ENCODE assay signal across 9 mouse cellular contexts in the genomic region with DNA sequence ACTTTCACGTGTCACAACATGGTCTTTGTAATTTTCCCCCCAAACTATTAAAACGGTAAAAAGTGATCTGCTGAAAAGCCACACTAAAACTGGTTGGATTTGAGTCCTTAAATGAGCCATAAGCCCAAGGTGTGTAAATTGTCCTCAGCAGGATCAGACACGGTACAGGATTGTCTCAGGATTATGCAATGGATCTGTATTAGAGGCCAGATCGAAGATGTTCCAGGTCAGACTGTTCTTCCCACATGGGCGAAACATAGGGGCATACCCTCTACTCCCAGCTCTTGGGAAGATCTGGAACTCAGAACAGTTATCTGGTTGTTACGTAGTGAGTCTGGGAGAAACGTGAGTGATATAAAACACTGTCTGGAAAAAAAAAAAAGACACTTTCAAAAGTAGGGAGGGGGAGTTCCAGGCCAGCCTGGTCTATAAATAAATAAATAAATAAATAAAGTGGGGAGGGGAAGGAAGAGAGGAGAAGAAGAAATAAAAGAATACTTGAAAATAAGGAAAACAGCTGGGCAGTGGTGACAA. TPM values are rescaled to one million over a fixed set of nuclear protein-coding genes. Genes with fewer than 3 reads are reported as not detected.
DNase-seq lines count a peak whose midpoint lies in the region; ATAC-seq and TF ChIP-seq lines count a peak whose summit lies in the region.
"Had no signal": no experiment of that assay in that cellular context is flagged by ENCODE, and none has a peak within 500 bp of the region (broad histone marks: within the 10 kb centered on the region; RNA-seq: fewer than 3 reads in every experiment).

No protein-coding gene starts in this region.

- H3K4me2 ChIP-seq in forebrain, embryonic 15.5 days (replicated peaks), result peak overlapping the region; percentile 75; the same call in 1 of the 2 replicates
- H3K4me2 ChIP-seq in forebrain, embryonic 14.5 days (ENCODE audit: low read length), result no peak overlapping the region; the same call in 1 of the 2 replicates
- H3K4me2 ChIP-seq in lung, embryonic 14.5 days, result peak overlapping the region; percentile 69
- H3K4me2 ChIP-seq in intestine, embryonic 16.5 days (ENCODE audit: low read depth, low read length), result 0 out of 2 replicates have a peak overlapping the region, but pooled peaks have one; percentile 56
- no peak overlapping the region for H3K4me2 ChIP-seq in midbrain, postnatal 0 days (ENCODE audit: low read depth, low read length, poor library complexity, severe bottlenecking)

- H3K36me3 ChIP-seq in forebrain, embryonic 15.5 days, result no peaks in the 10 kb centered on the region
- no peaks in the 10 kb centered on the region for H3K36me3 ChIP-seq in forebrain, embryonic 14.5 days (ENCODE audit: control insufficient read depth, insufficient read depth, low read length)
- no peaks in the 10 kb centered on the region for H3K36me3 ChIP-seq in lung, embryonic 14.5 days (ENCODE audit: insufficient read depth)
- H3K36me3 ChIP-seq in intestine, embryonic 16.5 days (ENCODE audit: control insufficient read depth, insufficient read depth, low read length), result no peaks in the 10 kb centered on the region
- H3K36me3 ChIP-seq in midbrain, postnatal 0 days (ENCODE audit: insufficient read depth, low read length), result no peaks in the 10 kb centered on the region

- 88% methylated on average over 7 of the region's 7 CpGs for WGBS in forebrain, embryonic 15.5 days
- WGBS in forebrain, embryonic 14.5 days, result 84% methylated on average over 7 of the region's 7 CpGs
- WGBS in lung, embryonic 14.5 days, result 70% methylated on average over 7 of the region's 7 CpGs
- 74% methylated on average over 7 of the region's 7 CpGs for WGBS in intestine, embryonic 16.5 days
- WGBS in midbrain, postnatal 0 days, result 78% methylated on average over 7 of the region's 7 CpGs

- TF ChIP-seq CTCF in lung, embryonic 14.5 days (IDR thresholded peaks at IDR 0.05; ENCODE audit: low read depth), result no peak
- TF ChIP-seq CTCF in midbrain, postnatal 0 days (IDR thresholded peaks at IDR 0.05), result no peak

- no peak for DNase-seq in forebrain, embryonic 14.5 days (ENCODE audit: low spot score)
- no peak for DNase-seq in lung, embryonic 14.5 days
- no peak for DNase-seq in lung, postnatal 10 days
- DNase-seq in midbrain, postnatal 0 days (ENCODE audit: low spot score), result no peak
- no peak for DNase-seq in natural killer cell, adult 2 months (ENCODE audit: low spot score in 2 of 2)
- DNase-seq in Muller cell, postnatal 12 days (ENCODE audit: inconsistent ontology term), result no peak
- DNase-seq: thymus, postnatal 25 days had no signal

- ATAC-seq in forebrain, embryonic 15.5 days (replicated peaks), result no peak
- ATAC-seq in forebrain, embryonic 14.5 days, result no peak
- ATAC-seq in lung, embryonic 14.5 days (ENCODE audit: insufficient read depth), result no peak
- no peak for ATAC-seq in intestine, embryonic 16.5 days
- no peak for ATAC-seq in midbrain, postnatal 0 days (ENCODE audit: low FRiP score)

- H3K4me3 ChIP-seq in forebrain, embryonic 15.5 days, result peak overlapping the region; percentile 62; the same call in 1 of the 2 replicates
- no peak overlapping the region for H3K4me3 ChIP-seq in forebrain, embryonic 14.5 days (ENCODE audit: low read depth, low read length)
- no peak overlapping the region for H3K4me3 ChIP-seq in lung, embryonic 14.5 days (ENCODE audit: low read depth, low read length)
- H3K4me3 ChIP-seq in intestine, embryonic 16.5 days (ENCODE audit: low read length), result peak overlapping the region; percentile 99
- no peak overlapping the region for H3K4me3 ChIP-seq in midbrain, postnatal 0 days (ENCODE audit: low read depth, low read length)

- no peak overlapping the region for H3K9ac ChIP-seq in forebrain, embryonic 15.5 days (replicated peaks)
- no peak overlapping the region for H3K9ac ChIP-seq in forebrain, embryonic 14.5 days (ENCODE audit: low read length)
- no peak overlapping the region for H3K9ac ChIP-seq in lung, embryonic 14.5 days
- no peak overlapping the region for H3K9ac ChIP-seq in intestine, embryonic 16.5 days (ENCODE audit: low read depth, low read length)
- peak overlapping the region; percentile 78; the same call in 1 of the 2 replicates for H3K9ac ChIP-seq in midbrain, postnatal 0 days (replicated peaks; ENCODE audit: low read length, poor library complexity, severe bottlenecking)

- peaks cover 17% of the 10 kb centered on the region for H3K4me1 ChIP-seq in forebrain, embryonic 15.5 days
- peaks cover 6% of the 10 kb centered on the region for H3K4me1 ChIP-seq in forebrain, embryonic 14.5 days (ENCODE audit: control insufficient read depth, insufficient read depth, low read length)
- no peaks in the 10 kb centered on the region for H3K4me1 ChIP-seq in lung, embryonic 14.5 days (ENCODE audit: insufficient read depth)
- peaks cover 6% of the 10 kb centered on the region for H3K4me1 ChIP-seq in intestine, embryonic 16.5 days (ENCODE audit: control insufficient read depth, insufficient read depth, low read length)
- no peaks in the 10 kb centered on the region for H3K4me1 ChIP-seq in midbrain, postnatal 0 days (ENCODE audit: insufficient read depth, low read length)

- no peaks in the 10 kb centered on the region for H3K27me3 ChIP-seq in forebrain, embryonic 15.5 days
- H3K27me3 ChIP-seq in forebrain, embryonic 14.5 days (replicated peaks; ENCODE audit: control insufficient read depth, insufficient read depth, low read length), result no peaks in the 10 kb centered on the region
- H3K27me3 ChIP-seq in lung, embryonic 14.5 days (ENCODE audit: insufficient read depth, low read length), result no peaks in the 10 kb centered on the region
- no peaks in the 10 kb centered on the region for H3K27me3 ChIP-seq in intestine, embryonic 16.5 days (replicated peaks; ENCODE audit: control insufficient read depth, insufficient read depth, low read length)
- no peaks in the 10 kb centered on the region for H3K27me3 ChIP-seq in midbrain, postnatal 0 days (ENCODE audit: insufficient read depth, low read length)

- H3K9me3 ChIP-seq in forebrain, embryonic 15.5 days, result no peaks in the 10 kb centered on the region
- H3K9me3 ChIP-seq in forebrain, embryonic 14.5 days (replicated peaks; ENCODE audit: control insufficient read depth, low read length), result no peaks in the 10 kb centered on the region
- H3K9me3 ChIP-seq in lung, embryonic 14.5 days (ENCODE audit: low read depth, low read length), result no peaks in the 10 kb centered on the region
- no peaks in the 10 kb centered on the region for H3K9me3 ChIP-seq in intestine, embryonic 16.5 days (ENCODE audit: control insufficient read depth, low read length)
- H3K9me3 ChIP-seq in midbrain, postnatal 0 days (ENCODE audit: low read length), result no peaks in the 10 kb centered on the region

- no peak overlapping the region; the same call in 1 of the 2 replicates for H3K27ac ChIP-seq in forebrain, embryonic 15.5 days (replicated peaks)
- no peak overlapping the region for H3K27ac ChIP-seq in forebrain, embryonic 14.5 days (ENCODE audit: low read depth, low read length)
- H3K27ac ChIP-seq in lung, embryonic 14.5 days (ENCODE audit: low read depth), result peak overlapping the region; percentile 97
- H3K27ac ChIP-seq in intestine, embryonic 16.5 days (ENCODE audit: low read length), result peak overlapping the region; percentile 99
- peak overlapping the region; percentile 70; the same call in 1 of the 2 replicates for H3K27ac ChIP-seq in midbrain, postnatal 0 days (ENCODE audit: low read depth, low read length)

RNA-seq across cellular contexts. Expression of a gene that starts 1.1 kb away (rescaled TPM):
- polyA plus RNA-seq in forebrain, embryonic 15.5 days (2015; fragmentation: Nextera tagmentation; extraction: Ambion mirVana), result 19.6 and 21.2 TPM in 2 replicates
- polyA plus RNA-seq in forebrain, embryonic 14.5 days (2014; fragmentation: Nextera tagmentation; extraction: Ambion mirVana), result 17.6 and 18.7 TPM in 2 replicates
- polyA plus RNA-seq in lung, embryonic 14.5 days (2014; fragmentation: Nextera tagmentation; extraction: Ambion mirVana), result 41.7 and 42.3 TPM in 2 replicates
- 21.8 and 22.9 TPM in 2 replicates for polyA plus RNA-seq in intestine, embryonic 16.5 days (2015; fragmentation: Nextera tagmentation; extraction: Ambion mirVana)
- total RNA-seq in midbrain, postnatal 0 days (2014; rRNA removed), result 9.7 and 10.0 TPM in 2 replicates
- polyA plus RNA-seq in midbrain, postnatal 0 days (2015; fragmentation: Nextera tagmentation; extraction: Ambion mirVana), result 8.7 and 9.7 TPM in 2 replicates

RNA-seq across cellular contexts. Expression of a gene that starts 7.3 kb away (rescaled TPM):
- polyA plus RNA-seq in forebrain, embryonic 15.5 days (2015; fragmentation: Nextera tagmentation; extraction: Ambion mirVana), result 8.7 and 9.2 TPM in 2 replicates
- polyA plus RNA-seq in forebrain, embryonic 14.5 days (2014; fragmentation: Nextera tagmentation; extraction: Ambion mirVana), result 8.8 and 9.0 TPM in 2 replicates
- polyA plus RNA-seq in lung, embryonic 14.5 days (2014; fragmentation: Nextera tagmentation; extraction: Ambion mirVana), result 16.2 and 16.3 TPM in 2 replicates
- 4.7 and 5.6 TPM in 2 replicates for polyA plus RNA-seq in intestine, embryonic 16.5 days (2015; fragmentation: Nextera tagmentation; extraction: Ambion mirVana)
- 5.6 and 8.0 TPM in 2 replicates for total RNA-seq in midbrain, postnatal 0 days (2014; rRNA removed)
- polyA plus RNA-seq in midbrain, postnatal 0 days (2015; fragmentation: Nextera tagmentation; extraction: Ambion mirVana), result 3.1 and 3.3 TPM in 2 replicates

Comparison
In these comparisons a context has a peak if more than half of its experiments do, and no peak if none do; other contexts are left out.
1. H3K4me2 ChIP-seq: peak in forebrain, embryonic 15.5 days (single experiment), lung, embryonic 14.5 days (single experiment) and intestine, embryonic 16.5 days (single experiment); none in forebrain, embryonic 14.5 days (single experiment) and midbrain, postnatal 0 days (single experiment).
2. H3K4me3 ChIP-seq: peak in forebrain, embryonic 15.5 days (single experiment) and intestine, embryonic 16.5 days (single experiment); none in forebrain, embryonic 14.5 days (single experiment), lung, embryonic 14.5 days (single experiment) and midbrain, postnatal 0 days (single experiment).
3. H3K27ac ChIP-seq: peak in lung, embryonic 14.5 days (single experiment), intestine, embryonic 16.5 days (single experiment) and midbrain, postnatal 0 days (single experiment); none in forebrain, embryonic 15.5 days (single experiment) and forebrain, embryonic 14.5 days (single experiment).